Mouse (Mus musculus) brain, embryonic 14.5 days (tissue): ENCODE results near the gene Dpm3. TPM values are rescaled to one million over a fixed set of nuclear protein-coding genes. Genes with fewer than 3 reads are reported as not detected.

ENCODE experiments used
- DNase-seq: peaks from one replicate; pipeline ENCODE4 v3.0.0-alpha.2; 2011; ENCODE audit warnings: low read depth
- CTCF ChIP-seq: fragments of 200-500 bp; IDR thresholded peaks from 2 replicates; pipeline ENCODE4 v1.5.1; 2012; ENCODE audit warnings: inconsistent platforms, mild to moderate bottlenecking, moderate library complexity, borderline replicate concordance; ENCODE audit not compliant: insufficient read depth, insufficient read length; ENCODE audit errors: extremely low read depth
- POLR2A ChIP-seq: fragments of 200-500 bp; IDR thresholded peaks from 2 replicates; pipeline ENCODE4 v1.6.1; 2012; ENCODE audit warnings: mild to moderate bottlenecking, inconsistent platforms, borderline replicate concordance; ENCODE audit not compliant: poor library complexity, insufficient read depth, insufficient read length, severe bottlenecking; ENCODE audit errors: extremely low read depth
- polyA plus RNA-seq: library from polyadenylated mRNA; depleted of rRNA; stranded (reverse); fragments of >200 nt; gene quantifications from 2 replicates; pipeline ENCODE4 v1.2.3, GENCODE M21; 2012; rRNA removed

Dpm3 gene
- polyA plus RNA-seq, 1 experiment = 145 TPM

GRCm38 (mm10) chr3:89314340-89314739 lies 55.2 kb downstream of the Dpm3 start:
- DNase-seq = no peak

GRCm38 (mm10) chr3:89314791-89315190 lies 55.6 kb downstream of the Dpm3 start:
- no peak for DNase-seq
- no peak for TF ChIP-seq POLR2A

More at GRCm38 (mm10) chr3:89314340-89314739, 55.2 kb downstream of the Dpm3 start:
- TF ChIP-seq CTCF (no peak), POLR2A (no peak)

GRCm38 (mm10) chr3:89315195-89315929 lies 56.2 kb downstream of the Dpm3 start:
- TF ChIP-seq POLR2A = no peak
- TF ChIP-seq CTCF = peak; percentile 99
- DNase-seq = peak; percentile 85

- no peak for DNase-seq
- TF ChIP-seq CTCF (0 out of 2 replicates have a peak, but pooled peaks have one; percentile 1), POLR2A (no peak)
These were observed 57.0 kb downstream of the Dpm3 start for GRCm38 (mm10) chr3:89315930-89316831.

Other genes with a start within 250 kb of the Dpm3 start
- gene Rusc1, start 166.0 kb upstream of the Dpm3 start, polyA plus RNA-seq = 131 and 149 TPM in 2 replicates
- 0.03 and 0.05 TPM in 2 replicates for gene Gm43738, start 158.3 kb upstream of the Dpm3 start, polyA plus RNA-seq
- 169 and 202 TPM in 2 replicates for gene Fdps, start 157.4 kb upstream of the Dpm3 start, polyA plus RNA-seq
- gene Pklr, start 123.2 kb upstream of the Dpm3 start, polyA plus RNA-seq = 0.14 and 0.21 TPM in 2 replicates
- gene Hcn3, start 99.2 kb upstream of the Dpm3 start, polyA plus RNA-seq = 61.6 and 68.6 TPM in 2 replicates
- gene Clk2, start 94.6 kb upstream of the Dpm3 start, polyA plus RNA-seq = 103 and 123 TPM in 2 replicates
- 132 and 139 TPM in 2 replicates for gene Scamp3, start 81.9 kb upstream of the Dpm3 start, polyA plus RNA-seq
- gene Fam189b, start 76.2 kb upstream of the Dpm3 start, polyA plus RNA-seq = 69.1 and 73.8 TPM in 2 replicates
- gene Gba, start 56.4 kb upstream of the Dpm3 start, polyA plus RNA-seq = 55.6 and 56.3 TPM in 2 replicates
- 117 and 168 TPM in 2 replicates for gene Thbs3, start 44.2 kb upstream of the Dpm3 start, polyA plus RNA-seq
- 146 and 201 TPM in 2 replicates for gene Mtx1, start 32.3 kb upstream of the Dpm3 start, polyA plus RNA-seq
- gene Muc1, start 30.3 kb upstream of the Dpm3 start, polyA plus RNA-seq = 9.3 and 10.0 TPM in 2 replicates
- 86.7 and 106 TPM in 2 replicates for gene Krtcap2, start 13.4 kb upstream of the Dpm3 start, polyA plus RNA-seq
- 131 and 144 TPM in 2 replicates for gene Trim46, start 13.0 kb upstream of the Dpm3 start, polyA plus RNA-seq
- gene Slc50a1, start 11.2 kb downstream of the Dpm3 start, polyA plus RNA-seq = 41.4 and 71.8 TPM in 2 replicates
- 11.2 and 12.0 TPM in 2 replicates for gene Efna1, start 21.8 kb downstream of the Dpm3 start, polyA plus RNA-seq
- 59.4 and 60.3 TPM in 2 replicates for gene Efna3, start 63.6 kb downstream of the Dpm3 start, polyA plus RNA-seq
- gene Efna4, start 78.7 kb downstream of the Dpm3 start, polyA plus RNA-seq = 12.6 and 22.9 TPM in 2 replicates
- 63.6 and 75.5 TPM in 2 replicates for gene Adam15, start 90.6 kb downstream of the Dpm3 start, polyA plus RNA-seq
- 0.38 and 0.57 TPM in 2 replicates for gene Dcst2, start 102.6 kb downstream of the Dpm3 start, polyA plus RNA-seq
- 0.04 TPM in 1 of 2 replicates, not detected in the other for gene Dcst1, start 105.9 kb downstream of the Dpm3 start, polyA plus RNA-seq
- 2.4 and 2.8 TPM in 2 replicates for gene Zbtb7b, start 135.4 kb downstream of the Dpm3 start, polyA plus RNA-seq
- 4.6 and 5.2 TPM in 2 replicates for gene Lenep, start 143.4 kb downstream of the Dpm3 start, polyA plus RNA-seq
- gene Flad1, start 152.5 kb downstream of the Dpm3 start, polyA plus RNA-seq = 39.4 and 53.9 TPM in 2 replicates
- 79.8 and 129 TPM in 2 replicates for gene Cks1b, start 159.0 kb downstream of the Dpm3 start, polyA plus RNA-seq
- gene Shc1, start 159.1 kb downstream of the Dpm3 start, polyA plus RNA-seq = 29.5 and 30.2 TPM in 2 replicates
- 71.6 and 90.9 TPM in 2 replicates for gene Pygo2, start 170.9 kb downstream of the Dpm3 start, polyA plus RNA-seq
- 9.5 and 13.6 TPM in 2 replicates for gene Pbxip1, start 177.3 kb downstream of the Dpm3 start, polyA plus RNA-seq
- gene Pmvk, start 195.2 kb downstream of the Dpm3 start, polyA plus RNA-seq = 72.2 and 86.3 TPM in 2 replicates